Mouse (Mus musculus): Measurements from ENCODE around the gene Tmem91.
A peak's percentile ranks its signal among the peaks of the same experiment; 100 is the strongest.

The Tmem91 gene

GRCm38 (mm10) chr7:25669631-25670030 lies 5.3 kb downstream of the Tmem91 start:
- DNase-seq: no peak

DNA sequence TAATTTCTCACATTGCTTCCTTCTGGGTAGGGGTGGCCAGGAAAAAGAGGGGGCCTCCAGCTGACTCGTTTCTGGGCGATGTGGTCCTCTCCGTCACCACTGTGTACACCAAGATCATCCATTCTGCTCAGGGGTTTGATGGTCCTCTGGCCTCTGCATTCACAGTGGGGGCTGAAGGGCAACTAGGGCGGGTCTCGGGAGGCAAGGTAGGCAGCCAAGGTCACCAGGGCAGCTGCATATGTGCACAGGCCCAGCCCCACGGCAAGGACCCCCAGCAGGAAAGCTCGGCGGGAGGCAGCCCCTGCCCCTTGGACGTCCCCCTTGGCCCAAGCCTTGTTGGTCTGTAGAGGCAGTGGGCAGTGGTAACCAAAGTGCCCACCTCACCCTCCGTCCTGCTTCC lies 5.8 kb downstream of the Tmem91 start:
- DNase-seq: no peak

DNA sequence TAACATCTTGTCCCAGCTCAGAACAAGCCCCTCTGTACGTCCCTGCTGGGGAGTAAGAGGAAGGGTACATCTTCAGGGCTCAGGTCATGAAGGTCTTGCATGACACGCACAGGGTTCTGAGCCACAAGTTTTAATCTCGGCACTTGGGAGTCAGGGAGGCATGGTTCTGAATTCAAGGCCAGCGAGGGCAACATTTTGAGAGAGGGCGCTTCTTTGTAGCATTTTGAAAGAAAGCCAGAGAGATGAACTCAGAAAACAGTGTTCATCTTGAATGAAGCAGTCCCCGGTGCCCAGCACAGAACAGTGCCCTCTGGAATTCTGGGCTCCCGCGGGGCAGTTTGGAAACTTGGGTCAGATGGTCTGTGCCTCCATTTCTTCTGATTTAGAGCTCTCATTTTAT lies 8.6 kb downstream of the Tmem91 start:
- no peak for DNase-seq

DNA sequence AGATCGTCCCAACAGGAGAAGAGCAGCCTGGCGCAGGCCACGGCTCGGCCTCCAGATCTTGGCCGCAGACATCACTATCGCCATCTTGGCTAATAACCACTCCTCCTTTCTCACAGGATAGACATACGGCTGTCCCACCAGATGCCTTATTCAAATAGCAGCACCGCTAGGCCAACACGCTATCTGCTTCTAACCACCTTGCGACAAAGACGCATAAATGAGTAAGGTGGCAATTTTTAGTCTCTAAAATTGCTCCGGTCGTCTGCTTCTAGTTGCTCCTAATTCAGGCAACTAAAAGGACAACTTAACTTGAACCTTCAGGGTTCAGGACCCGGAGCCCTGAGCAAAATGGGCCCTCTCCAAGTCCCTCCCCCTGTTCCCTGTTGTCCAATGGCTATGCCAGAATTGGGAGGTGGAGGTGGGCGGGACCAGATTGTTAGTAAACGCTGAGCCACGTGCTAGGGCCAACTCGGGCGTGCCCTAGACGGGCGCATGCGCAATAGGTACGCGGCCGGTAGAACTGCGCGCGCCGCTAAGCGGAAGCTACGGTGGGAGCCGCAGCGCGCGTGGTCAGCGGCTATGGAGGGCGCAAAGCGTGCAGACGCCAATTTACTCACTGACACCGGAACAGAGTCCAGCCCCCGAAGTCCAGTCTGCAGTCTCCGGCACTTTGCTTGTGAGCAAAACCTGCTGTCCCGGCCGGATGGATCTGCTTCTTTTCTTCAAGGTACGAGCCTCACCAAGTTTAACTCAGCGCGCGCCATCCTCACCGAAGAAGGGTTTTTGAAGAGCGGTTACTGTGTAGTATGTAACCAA lies 16.1 kb downstream of the Tmem91 start, which contains the start of the genes Bckdha and Exosc5:
Bckdha (minus strand) TSS at position 325 of the 816 bp plus-strand sequence.
Exosc5 (plus strand) TSS at position 508 of the 816 bp plus-strand sequence.
- peak; percentile 96 to 98 for DNase-seq

GRCm38 (mm10) chr7:25657785-25658184 lies 17.2 kb downstream of the Tmem91 start:
- no peak for DNase-seq

DNA sequence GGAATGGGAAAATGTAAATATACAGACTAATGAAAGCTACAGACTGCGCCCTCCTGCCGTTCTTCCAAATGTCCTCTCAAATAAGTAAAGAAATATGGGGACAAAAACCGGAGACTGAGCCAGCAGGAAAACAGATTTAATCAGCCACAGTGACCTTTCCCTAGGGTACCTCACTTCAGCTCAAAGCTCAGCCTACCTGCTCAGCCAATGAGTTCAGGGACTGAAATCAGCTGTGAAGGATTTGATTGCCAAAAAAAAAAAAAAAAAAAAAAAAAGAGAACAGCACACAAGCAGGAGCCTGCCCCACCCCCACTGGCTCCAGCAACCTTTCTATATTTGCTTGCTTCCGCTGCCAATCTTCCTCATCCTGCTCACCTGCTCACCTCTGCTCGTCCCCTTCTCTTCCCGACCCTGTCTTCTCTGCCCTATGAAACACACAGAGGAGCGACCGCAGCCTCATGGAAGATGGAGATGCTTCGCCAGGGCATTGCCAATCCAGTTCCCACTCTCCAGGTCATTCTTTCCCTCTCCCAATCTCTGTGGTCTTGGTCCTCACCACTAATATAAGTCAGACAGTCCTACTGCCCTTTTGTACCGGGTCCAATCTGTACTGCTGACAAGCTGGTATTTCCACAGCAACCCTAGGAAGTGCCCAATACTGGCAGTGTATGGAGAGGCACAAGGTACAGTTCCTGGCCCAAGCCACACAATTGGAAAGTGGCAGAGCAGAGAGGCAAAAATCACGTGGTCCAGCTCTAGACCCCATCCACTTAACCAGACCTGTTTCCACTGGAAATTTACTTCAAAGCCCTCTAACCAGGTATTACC lies 19.2 kb downstream of the Tmem91 start:
- no peak for DNase-seq

- DNase-seq: peak in 1 of 2 experiments; percentile 48
Observed at GRCm38 (mm10) chr7:25652244-25652759, 22.7 kb downstream of the Tmem91 start.

GRCm38 (mm10) chr7:25651281-25651680 lies 23.7 kb downstream of the Tmem91 start:
- peak in 1 of 2 experiments; percentile 62 for DNase-seq

GRCm38 (mm10) chr7:25649839-25650238 lies 25.1 kb downstream of the Tmem91 start:
- DNase-seq: no peak

GRCm38 (mm10) chr7:25647574-25648123 lies 27.3 kb downstream of the Tmem91 start:
- DNase-seq: peak; percentile 64 to 67

DNA sequence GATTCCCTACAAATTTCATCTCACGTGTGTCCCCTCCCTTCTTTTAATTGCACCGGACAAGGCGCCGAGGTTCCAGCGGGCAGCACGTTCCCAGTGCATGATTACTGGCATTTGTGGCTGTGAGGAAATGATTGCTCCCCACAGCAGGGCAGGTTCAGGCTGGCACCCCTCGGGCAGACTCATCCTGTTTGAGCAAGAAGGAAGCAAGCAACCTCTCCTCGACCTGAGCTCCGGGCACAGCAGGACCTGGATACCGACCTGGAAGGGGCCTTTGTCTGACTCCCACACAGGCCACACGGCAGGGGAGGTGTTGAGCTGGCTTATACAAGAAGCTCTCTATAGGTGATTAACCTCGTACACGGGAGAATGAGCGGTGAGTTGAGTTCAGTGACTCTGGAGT lies 29.9 kb downstream of the Tmem91 start:
- no peak for DNase-seq

DNA sequence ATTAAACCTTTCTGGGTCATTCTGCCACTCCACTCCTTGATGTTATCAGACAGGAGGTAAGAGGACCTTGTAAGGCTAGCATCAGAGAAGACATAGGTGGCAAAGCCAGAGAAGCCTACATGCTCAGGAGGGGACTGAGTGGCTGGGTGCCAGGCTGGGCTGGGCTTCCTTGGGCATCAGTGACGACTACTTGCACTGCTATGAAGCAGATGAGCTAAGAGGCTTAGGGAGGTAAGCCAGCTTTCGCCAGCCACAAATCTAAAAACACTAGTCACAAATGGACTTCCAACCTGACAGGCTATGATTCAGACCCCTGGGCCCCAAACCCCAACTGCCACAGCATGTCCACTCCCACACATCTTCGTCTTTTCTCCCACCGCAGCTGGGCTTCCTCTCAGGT lies 30.3 kb downstream of the Tmem91 start:
- no peak for DNase-seq

DNA sequence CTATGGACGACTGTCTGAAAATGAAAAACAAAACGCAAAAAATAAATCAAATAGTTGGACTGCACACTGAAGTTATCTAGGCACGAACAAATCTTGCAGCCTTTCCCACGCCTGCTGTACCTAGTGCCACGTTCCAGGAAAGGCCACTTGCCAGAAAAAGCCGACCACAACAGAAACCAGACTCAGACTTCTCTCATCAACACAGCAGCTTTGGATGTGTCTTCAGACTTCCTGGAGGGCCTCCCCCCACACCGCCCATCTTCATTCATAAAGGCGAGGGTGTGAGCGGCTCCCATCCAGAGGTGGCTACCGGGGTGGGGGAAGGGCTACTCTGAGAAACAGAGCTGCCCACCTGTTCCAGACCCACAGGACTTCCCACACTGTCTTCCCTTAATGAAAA lies 30.8 kb downstream of the Tmem91 start:
- no peak for DNase-seq

DNA sequence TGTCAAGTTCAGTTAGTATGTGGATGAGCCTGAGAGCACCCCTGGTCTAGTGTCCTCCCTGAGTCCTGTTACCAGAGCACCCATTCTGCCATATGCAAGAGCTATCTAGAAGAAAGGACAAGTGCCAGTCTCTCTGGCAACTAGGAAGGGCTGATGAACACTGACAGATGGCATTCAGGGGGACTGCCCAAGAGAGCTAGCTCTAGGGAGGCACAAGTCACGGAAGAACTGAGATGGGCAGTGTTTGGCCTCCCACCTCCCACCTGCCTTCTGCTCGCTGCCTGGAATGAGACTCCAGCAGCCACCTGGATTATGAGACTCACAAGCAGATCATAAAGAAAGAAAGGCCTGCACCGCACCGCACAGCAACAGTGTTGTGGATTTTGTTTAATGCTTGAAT lies 35.2 kb downstream of the Tmem91 start:
- no peak for DNase-seq

DNA sequence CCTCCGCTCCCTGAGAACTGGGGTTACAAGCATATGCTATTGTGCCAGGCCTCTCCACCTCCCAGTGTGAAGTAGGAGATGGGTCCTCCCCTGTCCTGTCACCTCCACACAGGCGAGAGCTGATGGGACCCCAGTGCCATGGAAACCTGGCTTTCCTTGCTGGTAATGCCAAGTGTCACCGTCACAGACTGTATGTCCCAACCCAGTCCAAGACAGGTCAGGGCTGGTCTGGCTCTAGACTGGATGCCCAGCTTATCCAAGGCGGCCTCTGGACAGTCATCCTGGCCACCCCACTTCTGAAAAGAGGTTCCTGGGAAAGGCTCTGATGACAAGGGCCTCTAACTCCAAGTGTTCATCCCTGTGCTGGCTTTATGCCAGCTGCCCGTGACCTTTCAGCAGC lies 37.9 kb downstream of the Tmem91 start:
- no peak for DNase-seq

DNA sequence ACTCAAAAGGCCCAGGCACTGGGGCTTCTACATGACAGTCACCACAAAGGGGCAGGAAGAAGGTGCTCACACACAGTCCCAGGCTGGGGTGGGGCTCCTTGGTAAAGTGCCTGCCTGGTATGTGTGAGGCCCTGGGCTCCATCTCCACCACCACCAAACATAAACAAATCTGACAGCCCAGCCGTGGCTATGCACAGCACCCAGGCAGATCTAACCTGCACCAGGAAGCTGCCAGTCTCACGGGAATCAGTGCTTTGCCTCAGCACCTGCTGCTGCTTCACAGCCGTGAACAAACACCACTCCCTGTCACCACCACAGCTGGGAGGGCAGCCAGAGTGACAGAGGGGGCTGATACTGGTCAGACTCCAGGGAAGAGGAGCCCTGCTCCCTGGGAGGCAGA lies 38.6 kb downstream of the Tmem91 start:
- DNase-seq: peak; percentile 67 to 80

DNA sequence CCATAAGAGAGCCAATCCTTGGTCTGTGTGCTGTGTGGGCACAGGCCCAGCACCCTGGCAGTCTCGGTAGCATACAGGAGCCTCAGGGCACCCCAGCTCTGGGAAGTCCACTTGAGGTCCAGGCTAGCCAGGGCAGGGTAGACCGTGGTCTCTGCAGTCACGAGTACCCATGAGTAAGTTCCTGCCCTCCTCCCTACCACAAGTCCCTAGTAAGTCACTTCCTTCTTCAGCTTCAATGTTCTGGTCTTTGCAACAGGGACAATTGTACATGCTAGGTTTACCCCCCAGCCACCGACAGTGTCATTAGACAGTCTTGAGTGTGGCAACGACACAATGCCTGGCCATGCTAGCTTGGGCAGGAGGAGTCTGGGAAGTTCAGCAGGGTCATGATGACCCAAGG lies 42.3 kb downstream of the Tmem91 start:
- DNase-seq: no peak

DNA sequence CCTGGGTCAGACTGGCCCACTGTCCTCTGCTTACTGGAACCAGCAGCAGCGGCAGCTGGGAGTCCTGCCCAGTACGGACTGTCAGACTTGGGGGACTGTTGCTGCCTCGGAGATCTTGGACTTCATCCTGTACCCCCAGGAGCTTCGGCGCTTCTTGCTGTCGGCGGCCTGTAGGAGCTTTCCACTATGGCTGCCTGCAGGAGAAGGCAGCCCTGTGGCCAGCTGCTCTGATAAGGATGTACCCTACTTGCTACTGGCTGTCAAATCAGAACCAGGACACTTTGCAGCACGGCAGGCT lies 46.7 kb downstream of the Tmem91 start:
- no peak for DNase-seq

GRCm38 (mm10) chr7:25627431-25628322 lies 47.3 kb downstream of the Tmem91 start:
- DNase-seq: peak; percentile 60 to 71

GRCm38 (mm10) chr7:25626509-25627430 lies 48.2 kb downstream of the Tmem91 start, which contains the start of gene B3gnt8:
Gene B3gnt8 (plus strand): TSS chr7:25626654.
- no peak for DNase-seq

- DNase-seq: peak in 1 of 2 experiments; percentile 63
Observed at GRCm38 (mm10) chr7:25625594-25626250, 49.2 kb downstream of the Tmem91 start.

Measured in spleen, adult 18-20 months (tissue).